Mouse (Mus musculus) spleen, adult 18-20 months (tissue): ENCODE measurements around the gene Stx1a.

Experiments
- DNase-seq, 2 experiments: peaks; one replicate each; pipeline ENCODE4 v3.0.0; 2022; ENCODE audit warnings: mixed read lengths in 2 of 2

Gene Stx1a

GRCm38 (mm10) chr5:135008671-135009589 lies 14.4 kb upstream of the Stx1a start, which contains the start of gene Abhd11:
TSS of gene Abhd11 (plus strand) at chr5:135009152.
- DNase-seq, result peak; percentile 98

- peak; percentile 80 to 87 for DNase-seq
Observed at GRCm38 (mm10) chr5:135009590-135010319, 13.5 kb upstream of the Stx1a start.

- no peak for DNase-seq
Observed at GRCm38 (mm10) chr5:135010320-135010709, 13.0 kb upstream of the Stx1a start.

GRCm38 (mm10) chr5:135010841-135011743 lies 12.2 kb upstream of the Stx1a start:
- DNase-seq, result no peak

- no peak for DNase-seq
Observed at GRCm38 (mm10) chr5:135011809-135012613, 11.3 kb upstream of the Stx1a start.

- DNase-seq, result peak; percentile 64 to 85
Observed at GRCm38 (mm10) chr5:135012671-135013441, 10.4 kb upstream of the Stx1a start.

GRCm38 (mm10) chr5:135015497-135015896 lies 7.8 kb upstream of the Stx1a start:
- peak; percentile 64 to 90 for DNase-seq

GRCm38 (mm10) chr5:135016224-135016759 lies 7.0 kb upstream of the Stx1a start:
- no peak for DNase-seq

- DNase-seq, result no peak
Observed at GRCm38 (mm10) chr5:135021814-135022213, 1.5 kb upstream of the Stx1a start.

- no peak for DNase-seq
Observed at GRCm38 (mm10) chr5:135024665-135025224, 1.5 kb downstream of the Stx1a start.

GRCm38 (mm10) chr5:135025899-135026298 lies 2.6 kb downstream of the Stx1a start:
- no peak for DNase-seq

GRCm38 (mm10) chr5:135029007-135029854 lies 5.9 kb downstream of the Stx1a start:
- DNase-seq, result no peak

GRCm38 (mm10) chr5:135032581-135032980 lies 9.3 kb downstream of the Stx1a start:
- no peak for DNase-seq

- DNase-seq, result no peak
Observed at GRCm38 (mm10) chr5:135034593-135034992, 11.3 kb downstream of the Stx1a start.

GRCm38 (mm10) chr5:135035608-135036359 lies 12.5 kb downstream of the Stx1a start:
- no peak for DNase-seq

GRCm38 (mm10) chr5:135037946-135038345 lies 14.7 kb downstream of the Stx1a start:
- no peak for DNase-seq

- no peak for DNase-seq
Observed at GRCm38 (mm10) chr5:135039541-135039940, 16.3 kb downstream of the Stx1a start.

- no peak for DNase-seq
Observed at GRCm38 (mm10) chr5:135040059-135040458, 16.8 kb downstream of the Stx1a start.

GRCm38 (mm10) chr5:135040777-135041176 lies 17.5 kb downstream of the Stx1a start:
- DNase-seq, result no peak
